Mouse (Mus musculus) midbrain, embryonic 13.5 days (tissue): Measurements from ENCODE around the gene Rps16. TPM values are rescaled to one million over a fixed set of nuclear protein-coding genes. Genes with fewer than 3 reads are reported as not detected.

Source experiments
- ATAC-seq: fragments of 200-750 bp; cut with Nextera tagmentation; 2 replicates; pipeline ENCODE4 v1.8.0; 2017; ENCODE audit warnings: mild to moderate bottlenecking, moderate TSS enrichment, moderate library complexity
- H3K27ac ChIP-seq: fragments of 300-500 bp; sonication (generic); 2 replicates; pipeline ENCODE4 v1.5.1; 2015; ENCODE audit warnings: inconsistent platforms, mild to moderate bottlenecking, moderate library complexity
- H3K27me3 ChIP-seq: fragments of 300-500 bp; sonication (generic); 2 replicates; pipeline ENCODE4 v1.6.1; 2015; ENCODE audit warnings: mild to moderate bottlenecking, inconsistent platforms
- H3K36me3 ChIP-seq: fragments of 300-500 bp; sonication (generic); 2 replicates; pipeline ENCODE4 v1.6.1; 2015; ENCODE audit warnings: mild to moderate bottlenecking, inconsistent platforms
- H3K4me1 ChIP-seq: fragments of 300-500 bp; sonication (generic); replicated peaks from 2 replicates; pipeline ENCODE4 v1.6.1; 2015; ENCODE audit warnings: inconsistent platforms
- H3K4me2 ChIP-seq: fragments of 300-500 bp; sonication (generic); replicated peaks from 2 replicates; pipeline ENCODE4 v1.6.1; 2015; ENCODE audit warnings: moderate library complexity, mild to moderate bottlenecking, inconsistent platforms
- H3K4me3 ChIP-seq: fragments of 300-500 bp; sonication (generic); replicated peaks from 2 replicates; pipeline ENCODE4 v1.5.1; 2015; ENCODE audit warnings: mild to moderate bottlenecking, inconsistent platforms
- H3K9ac ChIP-seq: fragments of 300-500 bp; sonication (generic); replicated peaks from 2 replicates; pipeline ENCODE4 v1.6.1; 2015; ENCODE audit warnings: mild to moderate bottlenecking, inconsistent platforms
- H3K9me3 ChIP-seq: fragments of 300-500 bp; sonication (generic); 2 replicates; pipeline ENCODE4 v1.6.1; 2016; ENCODE audit warnings: mild to moderate bottlenecking, inconsistent platforms
- WGBS: fragments of 180-500 bp; shearing (Covaris S2); methylation state at CpG from one replicate; pipeline ENCODE4 v1.1.7; 2015; 5-methylcytosine and 5-hydroxymethylcytosine counted together
- polyA plus RNA-seq: library from polyadenylated mRNA; unstranded; fragments of >200 nt; fragmentation: Nextera tagmentation; extraction: Ambion mirVana; gene quantifications from 2 replicates; pipeline ENCODE4 v1.2.1, GENCODE M21; 2015

Gene Rps16
- polyA plus RNA-seq, 1 experiment from 2014 or later = 537 TPM

GRCm38 (mm10) chr7:28326457-28326856 lies 24.0 kb upstream of the Rps16 start:
- no peaks in the 10 kb centered on the region for H3K4me1 ChIP-seq
- no peak overlapping the region for H3K27ac ChIP-seq
- H3K9ac ChIP-seq = no peak overlapping the region
- ATAC-seq = no peak
- no peaks in the 10 kb centered on the region for H3K27me3 ChIP-seq
- H3K9me3 ChIP-seq = no peaks in the 10 kb centered on the region
- no peak overlapping the region for H3K4me2 ChIP-seq
- H3K4me3 ChIP-seq = no peak overlapping the region
- H3K36me3 ChIP-seq = peaks cover 99% of the 10 kb centered on the region
- WGBS = 89% methylated on average over 4 of the region's 4 CpGs

DNA sequence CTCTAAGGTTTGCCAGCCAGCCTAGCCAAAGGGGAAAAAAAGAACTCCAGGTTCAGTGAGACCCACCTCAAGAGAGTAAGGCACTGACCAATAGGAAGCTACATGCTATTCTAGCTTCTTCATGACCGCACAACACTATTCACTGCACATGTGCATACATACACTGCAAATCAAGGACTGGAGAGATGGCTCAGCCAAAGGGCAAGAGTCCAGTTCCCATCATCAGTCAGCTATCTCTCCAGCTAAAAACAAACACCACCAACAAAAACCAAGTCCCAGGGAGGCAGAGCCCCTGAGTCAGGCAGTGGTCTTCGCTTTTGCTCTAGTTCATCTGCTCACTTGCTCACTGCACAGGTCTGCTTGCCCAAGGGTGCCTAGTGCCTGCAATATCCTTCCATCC lies 22.2 kb upstream of the Rps16 start:
- peaks cover 84% of the 10 kb centered on the region for H3K36me3 ChIP-seq
- H3K9ac ChIP-seq = no peak overlapping the region
- 93% methylated on average over 2 of the region's 2 CpGs for WGBS

GRCm38 (mm10) chr7:28334534-28334933 lies 15.9 kb upstream of the Rps16 start:
- Histone ChIP-seq H3K4me3 (no peak overlapping the region), H3K36me3 (peaks cover 31% of the 10 kb centered on the region), H3K9ac (no peak overlapping the region), H3K27ac (no peak overlapping the region), H3K4me1 (peaks cover 31% of the 10 kb centered on the region), H3K4me2 (no peak overlapping the region), H3K9me3 (no peaks in the 10 kb centered on the region), H3K27me3 (no peaks in the 10 kb centered on the region)
- ATAC-seq = no peak
- WGBS = 97% methylated on average over 4 of the region's 4 CpGs

More for the DNA sequence above, 22.2 kb upstream of the Rps16 start:
- Histone ChIP-seq H3K27ac (no peak overlapping the region), H3K4me3 (no peak overlapping the region), H3K4me2 (no peak overlapping the region), H3K27me3 (no peaks in the 10 kb centered on the region), H3K4me1 (no peaks in the 10 kb centered on the region), H3K9me3 (no peaks in the 10 kb centered on the region)
- ATAC-seq = no peak

GRCm38 (mm10) chr7:28335471-28335870 lies 15.0 kb upstream of the Rps16 start:
- no peak overlapping the region for H3K4me2 ChIP-seq
- no peak overlapping the region for H3K4me3 ChIP-seq
- WGBS = 92% methylated on average over 2 of the region's 2 CpGs
- H3K27me3 ChIP-seq = no peaks in the 10 kb centered on the region
- H3K36me3 ChIP-seq = peaks cover 22% of the 10 kb centered on the region
- no peak overlapping the region for H3K27ac ChIP-seq
- H3K4me1 ChIP-seq = peaks cover 31% of the 10 kb centered on the region
- no peak for ATAC-seq
- no peaks in the 10 kb centered on the region for H3K9me3 ChIP-seq
- H3K9ac ChIP-seq = no peak overlapping the region

GRCm38 (mm10) chr7:28338108-28338998 lies 12.1 kb upstream of the Rps16 start, which contains the start of gene Supt5:
Gene Supt5, minus strand, starts transcription at chr7:28338746.
- peak; percentile 99 for ATAC-seq
- H3K27ac ChIP-seq = peak within 1 kb of the TSS; percentile 80
- no peaks in the 10 kb centered on the region for H3K9me3 ChIP-seq
- no peaks in the 10 kb centered on the region for H3K27me3 ChIP-seq
- peaks cover 31% of the 10 kb centered on the region for H3K4me1 ChIP-seq
- under 1% methylated on average over 77 of the region's 77 CpGs for WGBS
- peaks cover 9% of the 10 kb centered on the region; the same call in 1 of the 2 replicates for H3K36me3 ChIP-seq
- H3K4me3 ChIP-seq = peak within 1 kb of the TSS; percentile 92
- H3K9ac ChIP-seq = peak within 1 kb of the TSS; percentile 93
- peak within 1 kb of the TSS; percentile 89 for H3K4me2 ChIP-seq

DNA sequence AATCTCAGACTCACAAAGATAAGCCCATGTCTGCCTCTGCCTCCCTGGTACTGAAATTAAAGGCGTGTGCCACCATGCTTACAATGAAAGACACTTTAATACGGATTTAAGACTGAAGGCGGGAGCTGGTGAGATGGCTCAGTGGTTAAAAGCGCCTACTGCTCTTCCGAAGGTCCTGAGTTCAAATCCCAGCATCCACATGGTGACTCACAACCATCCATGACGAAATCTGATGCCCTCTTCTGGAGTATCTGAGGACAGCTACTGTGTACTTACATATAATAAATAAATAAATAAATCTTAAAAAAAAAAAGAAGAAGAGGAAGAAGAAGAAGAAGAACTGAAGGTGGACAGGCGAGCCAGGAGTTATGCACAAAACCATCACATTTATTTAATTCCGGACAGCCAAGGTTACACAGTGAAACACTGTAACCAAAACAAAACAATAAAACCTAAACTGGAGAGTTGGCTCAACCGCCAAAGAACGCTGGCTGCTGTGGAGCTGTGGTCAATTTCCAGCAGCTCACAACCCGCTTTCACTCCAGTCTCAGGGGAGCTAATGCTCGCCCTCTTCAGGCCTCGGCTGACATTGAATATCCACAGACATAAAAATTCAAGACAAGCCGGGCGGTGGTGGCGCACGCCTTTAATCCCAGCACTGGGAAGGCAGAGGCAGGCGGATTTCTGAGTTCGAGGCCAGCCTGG lies 11.1 kb upstream of the Rps16 start:
- Histone ChIP-seq H3K36me3 (peaks cover 6% of the 10 kb centered on the region; the same call in 1 of the 2 replicates), H3K27ac (peak overlapping the region; percentile 80), H3K9me3 (no peaks in the 10 kb centered on the region), H3K9ac (peak overlapping the region; percentile 59), H3K4me3 (peak overlapping the region; percentile 92), H3K4me2 (peak overlapping the region; percentile 89), H3K4me1 (peaks cover 28% of the 10 kb centered on the region), H3K27me3 (no peaks in the 10 kb centered on the region)
- no peak; the same call in 1 of the 2 replicates for ATAC-seq
- WGBS = 81% methylated on average over 19 of the region's 19 CpGs

DNA sequence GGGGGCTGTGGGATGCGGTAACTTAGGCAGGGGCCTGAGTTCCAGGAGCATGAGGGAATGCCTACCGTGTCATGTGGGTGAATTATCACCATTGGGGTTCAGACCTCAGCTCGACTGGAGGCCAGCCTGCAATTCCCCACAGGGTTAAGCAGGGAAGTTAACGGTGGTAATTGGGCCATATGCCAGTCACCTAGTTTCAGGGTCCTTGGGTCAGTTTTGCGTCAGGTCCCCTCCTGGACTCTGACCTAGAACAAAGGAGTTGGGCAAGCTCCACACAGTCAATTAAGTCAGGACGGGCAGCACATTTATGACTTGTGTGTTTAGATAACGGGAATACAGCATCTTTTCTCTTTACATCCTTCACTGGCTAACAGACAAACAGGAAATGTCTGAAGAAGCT lies 9.1 kb upstream of the Rps16 start:
- H3K27ac ChIP-seq = no peak overlapping the region
- H3K9me3 ChIP-seq = no peaks in the 10 kb centered on the region
- no peak overlapping the region for H3K4me2 ChIP-seq

DNA sequence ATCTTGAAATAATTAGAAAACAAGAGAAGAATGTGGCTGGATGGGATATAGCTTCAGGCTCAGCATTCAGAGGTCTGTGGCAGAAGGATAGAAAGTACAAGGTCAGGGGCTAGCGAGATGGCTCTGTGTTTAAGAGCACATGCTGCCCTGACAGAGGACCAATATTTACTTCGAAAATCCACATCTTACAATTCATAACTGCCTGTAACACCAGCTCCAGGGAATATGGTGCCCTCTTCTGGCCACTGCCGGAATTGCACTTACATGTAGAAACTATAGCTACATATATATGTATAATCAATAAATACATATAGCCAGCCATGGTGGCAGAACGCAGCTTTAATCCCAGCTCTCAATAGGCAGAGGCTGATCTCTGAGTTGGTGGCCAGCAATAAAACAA lies 5.8 kb upstream of the Rps16 start:
- no peak for ATAC-seq
- H3K9me3 ChIP-seq = no peaks in the 10 kb centered on the region
- peaks cover 4% of the 10 kb centered on the region for H3K4me1 ChIP-seq
- WGBS = 8% methylated on average over 4 of the region's 4 CpGs
- no peak overlapping the region for H3K27ac ChIP-seq
- no peak overlapping the region for H3K9ac ChIP-seq
- no peaks in the 10 kb centered on the region for H3K27me3 ChIP-seq
- no peaks in the 10 kb centered on the region for H3K36me3 ChIP-seq
- no peak overlapping the region for H3K4me2 ChIP-seq
- no peak overlapping the region for H3K4me3 ChIP-seq

More for the DNA sequence above, 9.1 kb upstream of the Rps16 start:
- no peak overlapping the region for H3K9ac ChIP-seq
- 65% methylated on average over 7 of the region's 7 CpGs for WGBS
- peaks cover 17% of the 10 kb centered on the region for H3K4me1 ChIP-seq
- H3K27me3 ChIP-seq = no peaks in the 10 kb centered on the region
- no peak overlapping the region for H3K4me3 ChIP-seq
- no peak for ATAC-seq
- no peaks in the 10 kb centered on the region for H3K36me3 ChIP-seq

DNA sequence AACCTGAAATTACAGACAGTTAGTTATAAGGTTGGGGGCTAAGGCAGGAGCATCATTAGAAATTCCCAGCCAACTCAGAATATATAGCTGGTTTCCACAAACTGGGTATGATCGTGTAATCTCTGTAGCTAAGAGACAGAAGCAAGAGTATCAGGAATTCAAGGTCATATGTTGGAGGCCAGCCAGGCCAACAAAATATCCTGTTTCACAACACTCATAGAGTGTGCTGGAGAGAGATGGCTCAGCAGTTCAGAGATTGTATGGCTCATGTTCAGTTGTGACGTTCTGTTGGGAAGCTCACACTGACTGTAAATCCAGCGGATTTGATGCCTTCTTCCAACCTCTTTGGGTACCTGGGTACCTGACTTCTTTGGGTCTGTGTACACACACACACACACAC lies 2.7 kb upstream of the Rps16 start:
- H3K27ac ChIP-seq = no peak overlapping the region
- peaks cover 3% of the 10 kb centered on the region for H3K36me3 ChIP-seq
- H3K9me3 ChIP-seq = no peaks in the 10 kb centered on the region
- H3K4me2 ChIP-seq = no peak overlapping the region
- ATAC-seq = no peak
- H3K9ac ChIP-seq = no peak overlapping the region
- no peaks in the 10 kb centered on the region for H3K27me3 ChIP-seq
- H3K4me3 ChIP-seq = no peak overlapping the region
- WGBS = 81% methylated on average over 3 of the region's 3 CpGs
- H3K4me1 ChIP-seq = peaks cover 21% of the 10 kb centered on the region

- 87% methylated on average over 7 of the region's 7 CpGs for WGBS
- Histone ChIP-seq H3K4me1 (peaks cover 21% of the 10 kb centered on the region), H3K9me3 (no peaks in the 10 kb centered on the region), H3K9ac (no peak overlapping the region), H3K27me3 (no peaks in the 10 kb centered on the region), H3K27ac (no peak overlapping the region), H3K4me2 (no peak overlapping the region), H3K4me3 (no peak overlapping the region), H3K36me3 (peaks cover 11% of the 10 kb centered on the region)
- ATAC-seq = no peak
Measured at GRCm38 (mm10) chr7:28348601-28349000, 1.9 kb upstream of the Rps16 start.

GRCm38 (mm10) chr7:28351676-28352191 lies 1.3 kb downstream of the Rps16 start:
- Histone ChIP-seq H3K4me2 (peak overlapping the region; percentile 98), H3K9ac (peak overlapping the region; percentile 96), H3K27me3 (no peaks in the 10 kb centered on the region), H3K4me1 (peaks cover 23% of the 10 kb centered on the region), H3K27ac (no peak overlapping the region), H3K36me3 (peaks cover 30% of the 10 kb centered on the region), H3K9me3 (no peaks in the 10 kb centered on the region), H3K4me3 (peak overlapping the region; percentile 91)
- no peak for ATAC-seq
- WGBS = 49% methylated on average over 4 of the region's 4 CpGs

DNA sequence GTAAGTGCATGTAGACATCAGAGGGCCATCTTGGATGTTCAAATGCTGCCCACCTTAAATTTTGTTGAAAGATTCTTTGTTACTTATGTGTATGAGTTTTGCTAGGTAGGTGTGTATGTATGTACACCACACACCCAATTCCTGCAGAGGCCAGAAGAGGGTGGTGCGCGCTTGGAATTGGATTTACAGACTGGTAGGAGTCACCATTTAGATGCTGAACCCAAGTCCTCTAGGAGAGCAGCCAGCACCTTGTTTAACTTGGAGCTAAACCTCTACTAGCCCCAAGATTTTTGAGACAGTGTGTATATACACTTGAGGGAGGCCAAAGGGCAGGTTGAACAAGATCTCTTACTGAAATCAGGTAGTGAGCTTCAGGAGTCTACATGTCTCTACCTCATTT lies 2.8 kb downstream of the Rps16 start:
- Histone ChIP-seq H3K27me3 (no peaks in the 10 kb centered on the region), H3K9ac (no peak overlapping the region), H3K4me3 (no peak overlapping the region), H3K36me3 (peaks cover 30% of the 10 kb centered on the region), H3K4me2 (no peak overlapping the region), H3K27ac (no peak overlapping the region), H3K9me3 (no peaks in the 10 kb centered on the region), H3K4me1 (peaks cover 39% of the 10 kb centered on the region)
- WGBS = 94% methylated on average over 2 of the region's 2 CpGs
- ATAC-seq = no peak
